Mouse (Mus musculus) lung, embryonic 16.5 days (tissue): ENCODE results near the gene Mesp1. TPM values are rescaled to one million over a fixed set of nuclear protein-coding genes. Genes with fewer than 3 reads are reported as not detected.

ENCODE experiments used
- ATAC-seq: fragments of 200-750 bp; cut with Nextera tagmentation; 2 replicates; pipeline ENCODE4 v1.8.0; 2017; ENCODE audit warnings: low read depth, mild to moderate bottlenecking, moderate library complexity
- H3K27ac ChIP-seq: fragments of 300-500 bp; sonication (generic); 2 replicates; pipeline ENCODE4 v1.5.1; 2014; ENCODE audit warnings: mild to moderate bottlenecking, control low read depth, low read length
- H3K27me3 ChIP-seq: fragments of 300-500 bp; sonication (generic); 2 replicates; pipeline ENCODE4 v1.6.1; 2014; ENCODE audit warnings: low read depth, low read length, mixed read lengths; ENCODE audit not compliant: control insufficient read depth, insufficient read depth
- H3K36me3 ChIP-seq: fragments of 300-500 bp; sonication (generic); 2 replicates; pipeline ENCODE4 v1.6.1; 2014; ENCODE audit warnings: low read length; ENCODE audit not compliant: control insufficient read depth, insufficient read depth
- H3K4me1 ChIP-seq: fragments of 300-500 bp; sonication (generic); replicated peaks from 2 replicates; pipeline ENCODE4 v1.6.1; 2014; ENCODE audit warnings: low read length, mixed read lengths; ENCODE audit not compliant: control insufficient read depth, insufficient read depth
- H3K4me2 ChIP-seq: fragments of 300-500 bp; sonication (generic); 2 replicates; pipeline ENCODE4 v1.6.1; 2014; ENCODE audit warnings: low read depth, low read length, control low read depth
- H3K4me3 ChIP-seq: fragments of 300-500 bp; sonication (generic); 2 replicates; pipeline ENCODE4 v1.5.1; 2014; ENCODE audit warnings: mild to moderate bottlenecking, low read length, control low read depth
- H3K9ac ChIP-seq: fragments of 300-500 bp; sonication (generic); 2 replicates; pipeline ENCODE4 v1.6.1; 2014; ENCODE audit warnings: low read length, control low read depth
- H3K9me3 ChIP-seq: fragments of 300-500 bp; sonication (generic); 2 replicates; pipeline ENCODE4 v1.6.1; 2016; ENCODE audit warnings: low read length; ENCODE audit not compliant: control insufficient read depth
- WGBS: fragments of 180-500 bp; shearing (Covaris S2); extraction: QIAGEN DNeasy Blood & Tissue Kit; methylation state at CpG from one replicate; pipeline ENCODE4 v1.1.7; 2014; 5-methylcytosine and 5-hydroxymethylcytosine counted together
- polyA plus RNA-seq: library from polyadenylated mRNA; unstranded; fragments of >200 nt; fragmentation: Nextera tagmentation; extraction: Ambion mirVana; gene quantifications from 2 replicates; pipeline ENCODE4 v1.2.1, GENCODE M21; 2015

Gene Mesp1
- 0.21 TPM in 1 of 2 replicates, not detected in the other for polyA plus RNA-seq

- peak within 1 kb of the TSS; percentile 78 for H3K4me2 ChIP-seq
- H3K9me3 ChIP-seq = no peaks in the 10 kb centered on the region
- no peak for ATAC-seq
- no peaks in the 10 kb centered on the region for H3K36me3 ChIP-seq
- 72% methylated on average over 6 of the region's 6 CpGs for WGBS
- H3K27ac ChIP-seq = no peak within 1 kb of the TSS
- peaks cover 8% of the 10 kb centered on the region for H3K4me1 ChIP-seq
- peaks cover 44% of the 10 kb centered on the region for H3K27me3 ChIP-seq
- peak within 1 kb of the TSS; percentile 50 for H3K4me3 ChIP-seq
- peak within 1 kb of the TSS; percentile 8; the same call in 1 of the 2 replicates for H3K9ac ChIP-seq
These were observed at the start of gene Mesp1 for GRCm38 (mm10) chr7:79793688-79794087. Gene Mesp1 (minus strand): TSS chr7:79793788.

- Histone ChIP-seq H3K27ac (no peak overlapping the region), H3K36me3 (no peaks in the 10 kb centered on the region), H3K27me3 (peaks cover 1% of the 10 kb centered on the region; the same call in 1 of the 2 replicates), H3K4me1 (no peaks in the 10 kb centered on the region), H3K9ac (no peak overlapping the region), H3K4me2 (no peak overlapping the region), H3K9me3 (no peaks in the 10 kb centered on the region), H3K4me3 (no peak overlapping the region)
- 47% methylated on average over 7 of the region's 7 CpGs for WGBS
- ATAC-seq = 0 out of 2 replicates have a peak, but pooled peaks have one; percentile 24
These were observed 48.6 kb upstream of the Mesp1 start for GRCm38 (mm10) chr7:79842163-79842562.

GRCm38 (mm10) chr7:79837247-79837646 is 43.7 kb upstream of the Mesp1 start:
- Histone ChIP-seq H3K27me3 (no peaks in the 10 kb centered on the region), H3K27ac (no peak overlapping the region), H3K9me3 (no peaks in the 10 kb centered on the region), H3K36me3 (no peaks in the 10 kb centered on the region), H3K4me3 (no peak overlapping the region), H3K4me1 (no peaks in the 10 kb centered on the region), H3K4me2 (no peak overlapping the region), H3K9ac (no peak overlapping the region)
- 35% methylated on average over 2 of the region's 2 CpGs for WGBS
- no peak for ATAC-seq

GRCm38 (mm10) chr7:79835196-79835595 is 41.6 kb upstream of the Mesp1 start:
- 89% methylated on average over 6 of the region's 6 CpGs for WGBS

GRCm38 (mm10) chr7:79832980-79833379 is 39.4 kb upstream of the Mesp1 start:
- H3K27ac ChIP-seq = no peak overlapping the region
- H3K36me3 ChIP-seq = no peaks in the 10 kb centered on the region
- no peak for ATAC-seq
- no peak overlapping the region for H3K4me3 ChIP-seq
- no peak overlapping the region for H3K4me2 ChIP-seq
- no peaks in the 10 kb centered on the region for H3K27me3 ChIP-seq
- H3K9me3 ChIP-seq = no peaks in the 10 kb centered on the region
- peaks cover 7% of the 10 kb centered on the region for H3K4me1 ChIP-seq
- no peak overlapping the region for H3K9ac ChIP-seq

More at GRCm38 (mm10) chr7:79835196-79835595, 41.6 kb upstream of the Mesp1 start:
- H3K9ac ChIP-seq = no peak overlapping the region
- H3K4me2 ChIP-seq = no peak overlapping the region
- no peak overlapping the region for H3K4me3 ChIP-seq
- no peaks in the 10 kb centered on the region for H3K9me3 ChIP-seq
- H3K4me1 ChIP-seq = peaks cover 7% of the 10 kb centered on the region
- no peaks in the 10 kb centered on the region for H3K36me3 ChIP-seq
- no peaks in the 10 kb centered on the region for H3K27me3 ChIP-seq
- no peak for ATAC-seq
- H3K27ac ChIP-seq = no peak overlapping the region

- H3K4me3 ChIP-seq = no peak overlapping the region
- H3K4me2 ChIP-seq = no peak overlapping the region
- no peak overlapping the region for H3K9ac ChIP-seq
- peaks cover 7% of the 10 kb centered on the region for H3K4me1 ChIP-seq
- ATAC-seq = peak; percentile 28; the same call in 1 of the 2 replicates
- no peaks in the 10 kb centered on the region for H3K9me3 ChIP-seq
- WGBS = 24% methylated on average over 6 of the region's 6 CpGs
- H3K36me3 ChIP-seq = no peaks in the 10 kb centered on the region
- peak overlapping the region; percentile 65 for H3K27ac ChIP-seq
- no peaks in the 10 kb centered on the region for H3K27me3 ChIP-seq
These were observed 38.0 kb upstream of the Mesp1 start for GRCm38 (mm10) chr7:79831585-79831984.

- WGBS = 51% methylated on average over 6 of the region's 6 CpGs
- Histone ChIP-seq H3K27me3 (no peaks in the 10 kb centered on the region), H3K4me2 (no peak overlapping the region), H3K9me3 (no peaks in the 10 kb centered on the region), H3K27ac (peak overlapping the region; percentile 55), H3K4me1 (peaks cover 7% of the 10 kb centered on the region), H3K4me3 (no peak overlapping the region), H3K36me3 (no peaks in the 10 kb centered on the region), H3K9ac (no peak overlapping the region)
- peak; percentile 45; the same call in 1 of the 2 replicates for ATAC-seq
These were observed 37.6 kb upstream of the Mesp1 start for GRCm38 (mm10) chr7:79831145-79831544.

- no peaks in the 10 kb centered on the region for H3K9me3 ChIP-seq
- H3K9ac ChIP-seq = no peak overlapping the region
- no peak for ATAC-seq
- no peaks in the 10 kb centered on the region for H3K36me3 ChIP-seq
- H3K27me3 ChIP-seq = no peaks in the 10 kb centered on the region
- 70% methylated on average over 3 of the region's 3 CpGs for WGBS
- H3K27ac ChIP-seq = no peak overlapping the region
- H3K4me1 ChIP-seq = peaks cover 7% of the 10 kb centered on the region
- H3K4me2 ChIP-seq = no peak overlapping the region
- no peak overlapping the region for H3K4me3 ChIP-seq
These were observed 34.8 kb upstream of the Mesp1 start for GRCm38 (mm10) chr7:79828341-79828740.

- ATAC-seq = peak; percentile 45
- 49% methylated on average over 12 of the region's 12 CpGs for WGBS
- Histone ChIP-seq H3K27me3 (no peaks in the 10 kb centered on the region), H3K4me1 (peaks cover 7% of the 10 kb centered on the region; the same call in 1 of the 2 replicates), H3K9ac (no peak overlapping the region), H3K27ac (no peak overlapping the region; the same call in 1 of the 2 replicates), H3K36me3 (no peaks in the 10 kb centered on the region), H3K4me2 (no peak overlapping the region), H3K4me3 (no peak overlapping the region), H3K9me3 (no peaks in the 10 kb centered on the region)
These were observed 28.6 kb upstream of the Mesp1 start for GRCm38 (mm10) chr7:79822092-79822695.
